ENCODE assay signal across 8 mouse cellular contexts in genomic region chr13:23740256-23740840, GRCm38 (mm10). TPM values are rescaled to one million over a fixed set of nuclear protein-coding genes. Genes with fewer than 3 reads are reported as not detected.
DNase-seq lines count a peak whose midpoint lies in the region; ATAC-seq and TF ChIP-seq lines count a peak whose summit lies in the region.

No protein-coding gene starts in this region.

- no peaks in the 10 kb centered on the region for H3K9me3 ChIP-seq in E14TG2a.4 (ENCODE audit: low read length)
- no peaks in the 10 kb centered on the region for H3K9me3 ChIP-seq in forebrain, embryonic 15.5 days
- H3K9me3 ChIP-seq in liver, embryonic 15.5 days (replicated peaks): no peaks in the 10 kb centered on the region

- no peak for DNase-seq in gastrocnemius, adult 2 months
- DNase-seq in gastrocnemius, postnatal 10 days: no peak
- DNase-seq in adrenal gland, postnatal 4 days (ENCODE audit: low spot score in 2 of 2): no peak
- DNase-seq in urinary bladder, postnatal 36 days (ENCODE audit: low spot score in 2 of 2): no peak

- H3K27ac ChIP-seq in gastrocnemius, adult 2 months: peak overlapping the region; percentile 96
- peak overlapping the region; percentile 96 for H3K27ac ChIP-seq in forebrain, embryonic 15.5 days (replicated peaks)
- H3K27ac ChIP-seq in liver, embryonic 15.5 days (replicated peaks): peak overlapping the region; percentile 100

- peak overlapping the region; percentile 96 for H3K4me3 ChIP-seq in gastrocnemius, adult 2 months
- H3K4me3 ChIP-seq in E14TG2a.4 (replicated peaks; ENCODE audit: low read length): peak overlapping the region; percentile 81
- H3K4me3 ChIP-seq in forebrain, embryonic 15.5 days: peak overlapping the region; percentile 54
- H3K4me3 ChIP-seq in liver, embryonic 15.5 days (replicated peaks): peak overlapping the region; percentile 60

- peak overlapping the region; percentile 77 for H3K9ac ChIP-seq in forebrain, embryonic 15.5 days (replicated peaks)
- peak overlapping the region; percentile 87 for H3K9ac ChIP-seq in liver, embryonic 15.5 days

- peak overlapping the region; percentile 100 for H3K4me2 ChIP-seq in forebrain, embryonic 15.5 days (replicated peaks)
- H3K4me2 ChIP-seq in liver, embryonic 15.5 days: peak overlapping the region; percentile 81

- ATAC-seq in forebrain, embryonic 15.5 days (replicated peaks): no peak
- ATAC-seq in liver, embryonic 15.5 days (ENCODE audit: insufficient read depth): no peak
- ATAC-seq in megakaryocyte-erythroid progenitor cell, adult 5-6 weeks (replicated peaks; ENCODE audit: low FRiP score, low TSS enrichment, poor library complexity, severe bottlenecking): no peak

- intact Hi-C loops in gastrocnemius, adult 2 months (cut with DNase I): no loop called here

- no peaks in the 10 kb centered on the region for H3K27me3 ChIP-seq in E14TG2a.4 (ENCODE audit: insufficient read depth, low read length)
- no peaks in the 10 kb centered on the region for H3K27me3 ChIP-seq in forebrain, embryonic 15.5 days
- no peaks in the 10 kb centered on the region for H3K27me3 ChIP-seq in liver, embryonic 15.5 days

- 33% methylated on average over 13 of the region's 13 CpGs for WGBS in forebrain, embryonic 15.5 days
- 16% methylated on average over 13 of the region's 13 CpGs for WGBS in liver, embryonic 15.5 days (ENCODE audit: insufficient replicate concordance)

- peaks cover 29% of the 10 kb centered on the region for H3K4me1 ChIP-seq in E14TG2a.4 (replicated peaks; ENCODE audit: low read depth, low read length)
- H3K4me1 ChIP-seq in forebrain, embryonic 15.5 days: peaks cover 30% of the 10 kb centered on the region
- H3K4me1 ChIP-seq in liver, embryonic 15.5 days (replicated peaks): peaks cover 39% of the 10 kb centered on the region

- H3K36me3 ChIP-seq in E14TG2a.4 (ENCODE audit: insufficient read depth, low read length): no peaks in the 10 kb centered on the region
- no peaks in the 10 kb centered on the region for H3K36me3 ChIP-seq in forebrain, embryonic 15.5 days
- no peaks in the 10 kb centered on the region for H3K36me3 ChIP-seq in liver, embryonic 15.5 days (replicated peaks)

- no peak for TF ChIP-seq CTCF in gastrocnemius, adult 2 months (IDR thresholded peaks at IDR 0.05)
- TF ChIP-seq CTCF in E14TG2a.4 (conservative IDR thresholded peaks at IDR 0.05; ENCODE audit: low read length): no peak

RNA-seq across cellular contexts. Expression of gene Hist1h1c, which starts 1.7 kb away (rescaled TPM):
- 100 to 1,000 TPM; 135 to 164 TPM for total RNA-seq in gastrocnemius, adult 2 months (2021)
- total RNA-seq in gastrocnemius, postnatal 10 days (2021): 100 to 1,000 TPM; 361 to 459 TPM
- polyA plus RNA-seq in forebrain, embryonic 15.5 days (2015; fragmentation: Nextera tagmentation; extraction: Ambion mirVana): 22.8 and 24.6 TPM in 2 replicates
- 81.0 and 85.5 TPM in 2 replicates for polyA plus RNA-seq in liver, embryonic 15.5 days (2015; fragmentation: Nextera tagmentation; extraction: Ambion mirVana)
- total RNA-seq in megakaryocyte-erythroid progenitor cell, adult 5-6 weeks (2014; fragmentation: Nextera tagmentation): 152 and 164 TPM in 2 replicates
- total RNA-seq in megakaryocyte-erythroid progenitor cell, adult 5-6 weeks (2017): 474 and 577 TPM in 2 replicates
- total RNA-seq in adrenal gland, postnatal 4 days (2021): 100 to 1,000 TPM; 583 to 655 TPM

RNA-seq across cellular contexts. Expression of gene Hist1h3c, which starts 5.1 kb away (rescaled TPM):
- not detected for total RNA-seq in gastrocnemius, adult 2 months (2021)
- 10 to 100 TPM; 86.2 to 86.5 TPM for total RNA-seq in gastrocnemius, postnatal 10 days (2021)
- polyA plus RNA-seq in forebrain, embryonic 15.5 days (2015; fragmentation: Nextera tagmentation; extraction: Ambion mirVana): 3.9 and 4.1 TPM in 2 replicates
- polyA plus RNA-seq in liver, embryonic 15.5 days (2015; fragmentation: Nextera tagmentation; extraction: Ambion mirVana): 6.4 and 7.3 TPM in 2 replicates
- 81.7 and 130 TPM in 2 replicates for total RNA-seq in megakaryocyte-erythroid progenitor cell, adult 5-6 weeks (2014; fragmentation: Nextera tagmentation)
- total RNA-seq in megakaryocyte-erythroid progenitor cell, adult 5-6 weeks (2017): 369 and 555 TPM in 2 replicates
- 100 to 1,000 TPM; 224 to 252 TPM for total RNA-seq in adrenal gland, postnatal 4 days (2021)

RNA-seq across cellular contexts. Expression of gene Hist1h2bb, which starts 6.2 kb away (rescaled TPM):
- 1 to 10 TPM; 1.1 to 2.3 TPM for total RNA-seq in gastrocnemius, adult 2 months (2021)
- total RNA-seq in gastrocnemius, postnatal 10 days (2021): 100 to 1,000 TPM; 106 to 125 TPM
- polyA plus RNA-seq in forebrain, embryonic 15.5 days (2015; fragmentation: Nextera tagmentation; extraction: Ambion mirVana): 1.8 and 2.0 TPM in 2 replicates
- 5.6 and 5.7 TPM in 2 replicates for polyA plus RNA-seq in liver, embryonic 15.5 days (2015; fragmentation: Nextera tagmentation; extraction: Ambion mirVana)
- total RNA-seq in megakaryocyte-erythroid progenitor cell, adult 5-6 weeks (2014; fragmentation: Nextera tagmentation): 322 and 625 TPM in 2 replicates
- total RNA-seq in megakaryocyte-erythroid progenitor cell, adult 5-6 weeks (2017): 4,065 and 6,565 TPM in 2 replicates
- total RNA-seq in adrenal gland, postnatal 4 days (2021): 100 to 1,000 TPM; 268 to 325 TPM

RNA-seq across cellular contexts. Expression of gene Hist1h2ab, which starts 10.6 kb away (rescaled TPM):
- 1 to 10 TPM in 1 of 2 experiments, not detected in 1; 1.9 TPM for total RNA-seq in gastrocnemius, adult 2 months (2021)
- 100 to 1,000 TPM; 187 to 217 TPM for total RNA-seq in gastrocnemius, postnatal 10 days (2021)
- 26.0 and 31.2 TPM in 2 replicates for polyA plus RNA-seq in forebrain, embryonic 15.5 days (2015; fragmentation: Nextera tagmentation; extraction: Ambion mirVana)
- polyA plus RNA-seq in liver, embryonic 15.5 days (2015; fragmentation: Nextera tagmentation; extraction: Ambion mirVana): 60.0 and 64.5 TPM in 2 replicates
- 69.7 and 80.3 TPM in 2 replicates for total RNA-seq in megakaryocyte-erythroid progenitor cell, adult 5-6 weeks (2014; fragmentation: Nextera tagmentation)
- total RNA-seq in megakaryocyte-erythroid progenitor cell, adult 5-6 weeks (2017): 1,316 and 2,308 TPM in 2 replicates
- total RNA-seq in adrenal gland, postnatal 4 days (2021): 100 to 1,000 TPM; 457 to 545 TPM

RNA-seq across cellular contexts. Expression of gene Hist1h3b, which starts 11.7 kb away (rescaled TPM):
- 1 to 10 TPM; 1.6 to 1.8 TPM for total RNA-seq in gastrocnemius, adult 2 months (2021)
- 100 to 1,000 TPM; 213 to 261 TPM for total RNA-seq in gastrocnemius, postnatal 10 days (2021)
- polyA plus RNA-seq in forebrain, embryonic 15.5 days (2015; fragmentation: Nextera tagmentation; extraction: Ambion mirVana): 7.9 and 11.7 TPM in 2 replicates
- 13.6 and 15.4 TPM in 2 replicates for polyA plus RNA-seq in liver, embryonic 15.5 days (2015; fragmentation: Nextera tagmentation; extraction: Ambion mirVana)
- total RNA-seq in megakaryocyte-erythroid progenitor cell, adult 5-6 weeks (2014; fragmentation: Nextera tagmentation): 324 and 486 TPM in 2 replicates
- 276 and 731 TPM in 2 replicates for total RNA-seq in megakaryocyte-erythroid progenitor cell, adult 5-6 weeks (2017)
- total RNA-seq in adrenal gland, postnatal 4 days (2021): 100 to 1,000 TPM; 526 to 670 TPM

Comparison
In these comparisons a context has a peak if more than half of its experiments do, and no peak if none do; other contexts are left out.
1. RNA of gene Hist1h3c, which starts 5.1 kb away (total RNA-seq): 81.7 to 555 TPM in megakaryocyte-erythroid progenitor cell, adult 5-6 weeks, 224 to 252 TPM in adrenal gland, postnatal 4 days and 86.2 to 86.5 TPM in gastrocnemius, postnatal 10 days; not detected in gastrocnemius, adult 2 months; every median in the first group is over 10 times any median in the second.
2. RNA of gene Hist1h2bb, which starts 6.2 kb away (total RNA-seq): 322 to 6,565 TPM in megakaryocyte-erythroid progenitor cell, adult 5-6 weeks, 268 to 325 TPM in adrenal gland, postnatal 4 days and 106 to 125 TPM in gastrocnemius, postnatal 10 days; 1.1 to 2.3 TPM in gastrocnemius, adult 2 months; every median in the first group is over 10 times any median in the second.
3. Peak in every context shown above with its lines, with median percentiles within 50 percentile points of each other: H3K27ac ChIP-seq and H3K4me3 ChIP-seq.